Mouse (Mus musculus) cerebellum, adult 11 months (tissue): Measurements from ENCODE around the gene Tcf19.
"Not testable (repeated sequence)": the region's sequence is repeated elsewhere in the genome, so short reads cannot be mapped to it uniquely, and the experiment has no call there.

Experiments
- DNase-seq: peaks from one replicate; pipeline ENCODE4 v3.0.0; 2022

The Tcf19 gene

GRCm38 (mm10) chr17:35469842-35470751, 46.5 kb downstream of the Tcf19 start, which contains the start of gene H2-Q10:
H2-Q10 (plus strand) TSS chr17:35470089.
- DNase-seq: no peak

GRCm38 (mm10) chr17:35468936-35469335, 47.7 kb downstream of the Tcf19 start:
- not testable (repeated sequence) for DNase-seq

DNA sequence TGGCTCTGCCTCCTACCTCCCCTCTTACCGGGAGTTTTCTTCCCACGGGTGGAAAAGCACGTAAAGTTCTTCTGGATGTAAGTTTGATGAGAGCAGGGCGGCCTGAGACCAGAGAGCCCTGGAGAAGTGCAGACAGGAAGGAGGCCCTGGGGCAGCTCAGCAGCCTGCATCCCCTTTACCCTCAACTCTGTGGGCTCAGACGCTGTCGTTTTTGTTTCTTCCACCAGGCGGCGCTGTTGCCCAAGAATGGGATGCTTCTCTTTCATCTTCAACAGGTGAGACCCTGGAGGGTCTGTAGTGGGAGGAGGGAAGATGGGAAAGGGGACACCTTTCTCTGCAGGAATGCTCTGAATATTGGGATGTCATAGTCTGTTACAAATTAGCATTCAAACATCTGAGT, 51.0 kb downstream of the Tcf19 start:
- not testable (repeated sequence) for DNase-seq
